Mouse (Mus musculus) thymus, postnatal 14 days (tissue): ENCODE results near the gene Mei4.

Source experiments
- DNase-seq: peaks from one replicate; pipeline ENCODE4 v3.0.0; 2021

Mei4 gene

GRCm38 (mm10) chr9:81863181-81863887, at the start of gene Mei4:
TSS of gene Mei4 (plus strand) at chr9:81863670.
- DNase-seq = peak; percentile 94

- DNase-seq = no peak
These were observed 43.6 kb upstream of the Mei4 start for GRCm38 (mm10) chr9:81819715-81820373.

GRCm38 (mm10) chr9:81827560-81827959, 35.9 kb upstream of the Mei4 start:
- no peak for DNase-seq

- no peak for DNase-seq
These were observed 29.4 kb upstream of the Mei4 start for GRCm38 (mm10) chr9:81834056-81834455.

DNA sequence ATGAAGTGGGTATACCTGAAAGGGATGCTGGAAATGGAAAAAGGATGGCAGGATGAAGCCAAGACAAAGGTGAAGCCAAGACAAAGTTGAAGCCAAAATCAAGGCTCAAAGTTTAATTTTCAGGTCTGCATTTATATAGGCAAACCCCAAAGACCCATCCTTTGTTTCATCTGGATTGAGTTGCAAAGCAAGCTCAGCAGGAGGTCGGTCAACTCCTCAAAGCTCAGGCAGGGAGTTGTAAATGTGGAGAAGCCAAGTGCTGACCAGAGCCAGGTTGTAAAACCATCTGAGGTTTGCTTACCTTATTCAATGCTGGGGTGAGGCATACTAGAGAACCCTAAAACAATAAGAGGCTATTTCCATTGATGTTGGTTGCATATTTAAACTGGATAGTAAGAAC, 4.6 kb upstream of the Mei4 start:
- DNase-seq = no peak

DNA sequence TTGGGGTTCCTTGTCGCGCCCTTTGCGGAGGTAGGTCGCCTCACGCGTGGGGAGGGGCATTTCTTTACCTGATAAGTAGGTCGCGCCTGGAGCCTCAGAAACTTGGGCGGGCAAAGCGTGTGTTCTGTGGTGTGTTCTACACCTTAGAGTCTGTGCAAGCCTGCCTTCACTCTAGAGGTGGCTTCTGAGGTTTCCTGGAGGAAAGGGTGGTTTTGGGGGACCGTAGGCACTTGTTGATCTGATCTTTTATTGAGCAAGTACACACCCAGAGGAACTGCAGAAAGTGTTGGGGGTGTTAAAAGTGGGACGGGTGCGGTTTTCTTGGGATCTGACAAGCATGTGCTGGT, 391 bp downstream of the Mei4 start:
- no peak for DNase-seq

- no peak for DNase-seq
These were observed 2.6 kb downstream of the Mei4 start for GRCm38 (mm10) chr9:81866032-81866431.

- no peak for DNase-seq
These were observed 58.0 kb downstream of the Mei4 start for GRCm38 (mm10) chr9:81921456-81921855.

DNA sequence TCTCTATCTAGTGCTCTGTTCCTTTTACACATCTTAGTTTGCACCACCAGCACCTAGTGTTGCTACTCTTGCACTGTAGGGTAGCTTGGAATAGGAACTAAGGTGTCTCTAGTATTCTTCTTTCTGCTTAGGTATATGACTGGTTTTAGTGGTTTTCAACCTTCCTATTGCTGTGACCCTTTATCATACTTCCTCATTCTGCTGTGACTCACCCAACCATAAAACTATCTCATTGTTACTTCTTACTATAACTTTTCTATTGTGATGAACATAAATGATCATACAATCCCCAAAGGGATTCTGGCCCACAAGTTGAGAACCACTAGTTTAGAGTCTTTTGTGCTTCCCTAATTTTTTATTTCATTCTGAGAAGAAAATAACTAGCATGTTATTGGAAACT, 61.3 kb downstream of the Mei4 start:
- no peak for DNase-seq

DNA sequence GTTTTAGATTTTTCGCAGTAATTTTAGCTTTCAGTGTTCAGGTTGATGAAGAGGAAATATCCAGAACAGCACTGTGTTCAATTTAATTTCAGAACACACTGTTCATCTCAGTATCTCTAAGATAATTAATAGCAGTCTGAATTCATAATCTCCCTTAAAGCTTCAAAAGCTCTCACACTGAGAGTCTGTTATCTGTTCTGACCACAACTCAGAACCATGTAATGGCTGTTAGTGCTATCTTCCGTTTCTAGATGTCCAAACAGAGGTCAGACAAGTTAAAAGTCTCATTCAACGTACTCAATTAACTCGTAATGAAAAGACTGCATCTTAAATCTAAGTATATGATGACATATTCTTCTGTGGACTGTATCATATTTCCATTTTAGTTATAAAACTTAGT, 77.1 kb downstream of the Mei4 start:
- DNase-seq = no peak

DNA sequence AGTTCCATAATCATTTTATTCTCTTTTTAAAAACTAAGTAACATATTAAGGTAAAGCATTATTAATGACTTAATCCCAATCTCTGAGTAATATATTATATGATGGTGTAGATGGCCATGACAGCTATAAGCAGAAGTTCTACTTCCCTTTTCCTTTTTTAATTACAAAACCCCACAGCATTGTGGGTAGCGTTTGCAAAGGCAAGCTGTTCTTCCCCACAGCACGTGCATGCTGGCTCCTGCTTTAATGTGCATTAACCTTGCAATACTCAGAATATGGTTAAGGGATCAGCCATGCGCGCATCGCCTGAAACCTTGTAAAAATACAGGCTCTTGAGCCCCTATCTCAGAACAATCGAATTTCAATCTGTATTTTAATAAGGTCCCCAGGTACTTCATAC, 82.2 kb downstream of the Mei4 start:
- DNase-seq = no peak

DNA sequence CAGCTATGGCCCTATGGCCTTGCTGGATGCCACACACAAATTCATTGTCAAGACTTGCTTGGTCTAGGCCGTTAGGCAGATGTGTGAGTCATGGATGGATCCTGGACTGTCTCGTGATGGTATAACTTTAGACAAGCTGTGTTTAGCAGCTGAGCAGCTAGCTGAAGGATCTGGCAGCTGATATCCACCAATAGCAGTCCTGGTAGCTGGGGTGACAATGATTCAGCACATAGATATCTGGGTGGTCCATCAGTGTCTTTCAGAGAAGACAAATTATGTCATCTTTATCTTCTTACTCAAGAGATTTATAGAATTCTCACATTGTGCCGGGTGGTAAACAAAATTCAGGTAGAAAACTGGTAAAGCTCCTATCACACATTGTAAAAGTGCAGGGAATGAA, 93.4 kb downstream of the Mei4 start:
- DNase-seq = no peak

GRCm38 (mm10) chr9:81957842-81958241, 94.4 kb downstream of the Mei4 start:
- DNase-seq = no peak

DNA sequence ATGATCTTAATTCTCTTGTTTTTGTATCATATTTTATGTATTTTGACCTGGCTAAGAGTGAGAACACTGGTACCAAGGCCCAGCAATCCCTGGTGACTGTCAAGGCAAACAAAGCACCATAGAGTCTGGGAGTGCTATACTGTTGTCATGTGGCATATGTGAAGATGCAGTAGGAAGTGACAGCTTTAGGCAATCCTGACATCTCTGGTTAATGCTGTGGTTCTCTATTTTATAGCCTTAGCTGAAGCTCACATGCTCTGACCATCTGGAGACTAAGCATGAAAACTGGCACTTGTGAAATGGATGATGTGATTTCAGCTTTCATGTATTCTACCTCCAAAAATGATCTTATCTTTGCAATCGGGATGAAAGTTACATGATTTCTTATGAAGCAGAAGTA, 103.3 kb downstream of the Mei4 start:
- no peak for DNase-seq

DNA sequence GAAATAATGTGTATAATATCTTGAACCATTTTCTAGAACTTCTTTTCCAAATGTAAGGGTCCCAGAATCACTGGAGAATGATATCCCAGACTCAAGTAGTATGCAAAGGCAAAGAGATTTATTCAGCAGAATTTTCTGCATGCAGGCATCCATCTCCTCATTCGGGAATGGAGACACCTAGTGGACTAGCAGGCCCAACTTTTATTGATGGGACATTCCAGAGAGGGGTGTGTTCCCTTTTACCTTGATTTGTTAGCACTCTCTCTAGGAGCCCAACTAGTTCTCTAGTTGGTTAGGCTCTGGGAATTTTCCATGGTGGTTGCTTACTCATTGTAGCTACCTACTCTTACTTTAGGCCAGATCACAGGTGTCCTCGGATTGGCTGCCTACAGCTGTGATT, 105.5 kb downstream of the Mei4 start:
- DNase-seq = no peak

- no peak for DNase-seq
These were observed 119.0 kb downstream of the Mei4 start for GRCm38 (mm10) chr9:81982461-81982860.

DNA sequence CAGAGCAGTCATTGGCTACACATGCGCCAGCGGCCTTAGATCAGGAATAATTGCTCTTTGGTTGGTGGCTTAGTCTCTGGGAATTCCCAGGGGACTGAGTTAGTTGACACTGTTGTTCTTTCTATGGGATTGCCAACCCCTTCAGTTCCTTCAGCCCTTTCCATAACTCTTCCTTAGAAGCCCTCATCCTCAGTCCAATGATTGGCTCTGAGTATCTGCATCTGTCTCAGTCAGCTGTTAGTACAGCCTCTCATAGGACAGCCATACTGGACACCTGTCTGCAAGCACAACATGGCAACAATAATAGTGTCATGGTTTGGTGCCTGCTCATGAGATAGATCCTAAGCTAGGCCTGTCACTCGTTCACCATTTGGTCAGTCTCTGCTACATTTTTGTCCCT, 149.5 kb downstream of the Mei4 start:
- no peak for DNase-seq

DNA sequence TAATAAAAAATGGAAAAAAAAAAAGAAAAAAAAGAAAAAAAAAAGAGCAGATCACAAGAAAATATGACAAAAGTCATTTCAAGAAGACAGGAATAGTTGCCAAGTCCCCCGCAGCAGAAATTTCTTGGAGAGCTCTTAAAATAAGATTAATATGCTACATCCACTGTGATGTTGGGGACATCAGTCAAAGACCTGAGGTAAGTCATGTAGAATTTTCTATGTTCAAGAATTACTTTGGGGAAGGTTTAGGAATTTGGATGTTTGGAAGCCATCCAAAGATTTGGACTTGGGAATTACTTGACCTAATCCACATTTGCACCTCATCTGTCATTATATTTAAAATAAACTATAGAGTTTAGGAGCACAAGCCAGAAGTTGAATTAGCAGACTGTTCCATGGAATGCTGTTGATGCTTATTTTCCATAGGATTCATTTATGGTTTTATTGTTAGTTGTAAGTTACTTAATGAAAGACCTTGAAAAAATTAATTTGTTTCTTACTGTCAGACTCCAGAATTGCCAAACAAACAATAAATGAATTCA, 179.1 kb downstream of the Mei4 start:
- DNase-seq = no peak

GRCm38 (mm10) chr9:82044517-82044916, 181.0 kb downstream of the Mei4 start:
- DNase-seq = no peak

DNA sequence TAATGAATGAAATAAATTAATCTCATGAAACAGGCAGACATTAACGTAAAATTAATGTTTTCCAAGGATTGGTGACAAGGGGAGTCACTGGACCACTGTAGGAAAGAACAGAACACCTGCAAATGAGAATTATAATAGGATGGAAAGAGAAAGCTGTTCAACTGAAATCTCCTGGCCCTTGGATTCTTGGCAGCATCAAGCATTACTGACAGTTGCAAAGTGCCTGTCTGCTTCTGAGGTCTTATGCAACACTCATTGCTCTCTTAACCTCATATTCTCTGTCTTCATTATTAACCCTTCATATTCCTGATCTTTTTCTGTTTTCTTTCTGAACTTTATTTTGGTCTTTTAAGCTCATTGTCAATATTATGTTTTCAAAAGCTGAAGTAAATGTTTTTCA, 210.4 kb downstream of the Mei4 start:
- no peak for DNase-seq

DNA sequence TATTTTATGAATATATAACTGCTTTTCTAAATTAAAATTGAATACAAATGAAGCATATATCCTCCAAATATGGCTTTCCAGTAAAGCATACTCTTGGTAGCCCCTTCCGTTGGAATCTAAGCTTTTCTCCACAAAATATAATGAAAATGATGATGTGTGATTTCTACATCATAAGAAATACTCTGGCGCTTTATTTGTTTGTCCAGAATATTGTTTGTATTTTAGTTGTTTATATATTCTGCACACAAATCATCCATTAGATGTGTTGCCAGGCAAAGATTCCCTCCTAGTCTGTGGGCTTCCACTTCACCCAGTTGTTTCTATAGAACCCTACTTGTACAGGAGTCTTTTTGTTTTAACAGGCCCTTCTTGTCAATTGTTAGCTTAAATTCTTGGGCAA, 211.8 kb downstream of the Mei4 start:
- no peak for DNase-seq

DNA sequence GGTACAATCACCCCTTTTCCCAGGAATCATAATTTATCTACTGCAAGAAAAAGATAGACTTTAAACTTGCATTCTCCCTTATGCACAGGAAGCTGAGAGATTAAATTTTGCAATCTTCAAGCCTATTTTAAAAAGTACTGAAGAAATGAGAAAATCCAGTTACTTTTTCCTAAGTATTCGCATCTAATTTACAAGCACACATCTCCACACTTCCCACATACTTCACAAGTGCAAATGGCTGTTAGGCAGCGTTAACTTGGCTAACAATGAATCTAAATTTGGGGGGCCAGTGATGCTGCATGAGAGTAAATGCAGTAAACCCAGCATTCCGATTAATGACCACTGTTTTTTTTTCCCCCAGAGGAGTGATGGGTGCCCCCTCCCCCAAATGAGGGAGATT, 232.9 kb downstream of the Mei4 start:
- no peak for DNase-seq

DNA sequence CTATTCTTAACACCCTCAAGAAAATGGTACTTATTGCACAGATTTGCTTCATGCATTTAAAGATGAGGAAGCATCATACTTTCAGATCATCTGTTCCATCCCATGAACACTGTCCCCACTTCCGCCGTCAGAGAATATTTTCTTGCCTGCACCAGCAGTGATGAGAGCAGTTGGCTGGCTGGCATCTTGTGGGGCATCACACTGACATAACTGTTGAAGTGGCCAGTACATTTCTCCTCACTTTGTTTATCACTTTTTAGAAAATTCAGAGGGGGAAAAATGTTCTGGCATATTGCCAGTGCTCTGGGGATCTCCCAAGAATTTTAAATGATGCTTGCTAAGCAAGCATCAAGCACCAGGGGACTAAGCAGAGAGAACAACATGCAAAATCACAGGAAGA, 251.4 kb downstream of the Mei4 start:
- no peak for DNase-seq

DNA sequence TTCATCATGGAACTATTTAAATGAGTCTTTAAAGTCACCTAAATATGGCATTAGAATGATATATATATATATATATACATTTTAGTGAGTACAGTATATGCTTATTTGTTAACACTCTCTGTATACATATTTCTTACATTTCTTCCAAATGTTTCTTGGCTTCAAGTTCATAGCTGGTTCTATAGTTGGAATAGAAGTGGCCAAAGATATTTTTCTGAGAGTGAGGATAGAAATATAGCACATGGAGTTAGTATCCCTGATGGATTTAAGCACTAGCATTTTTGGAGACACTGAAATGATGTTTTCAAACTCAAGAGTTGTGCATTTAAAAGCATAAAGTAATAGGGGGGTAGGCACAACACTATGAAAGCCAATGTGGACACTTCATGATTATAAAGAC, 272.6 kb downstream of the Mei4 start:
- DNase-seq = no peak

- no peak for DNase-seq
These were observed 296.7 kb downstream of the Mei4 start for GRCm38 (mm10) chr9:82160143-82160542.
